Mouse (Mus musculus): ENCODE measurements around the gene Leng9.
A peak's percentile ranks its signal among the peaks of the same experiment; 100 is the strongest.

Leng9 gene

GRCm38 (mm10) chr7:4122783-4123182 lies 27.4 kb downstream of the Leng9 start:
- peak in 1 of 2 experiments; percentile 12 for DNase-seq

- DNase-seq, result peak in 1 of 2 experiments; percentile 18
Measured at GRCm38 (mm10) chr7:4122076-4122768, 28.0 kb downstream of the Leng9 start.

- DNase-seq, result peak in 1 of 2 experiments; percentile 35
Measured at GRCm38 (mm10) chr7:4119976-4120921, 29.9 kb downstream of the Leng9 start.

- DNase-seq, result peak; percentile 75 to 88
Measured at GRCm38 (mm10) chr7:4119344-4119902, 30.8 kb downstream of the Leng9 start, which contains the start of gene Ttyh1. Gene Ttyh1, plus strand, starts transcription at chr7:4119408.

- no peak for DNase-seq
Measured at GRCm38 (mm10) chr7:4117050-4117814, 32.9 kb downstream of the Leng9 start.

GRCm38 (mm10) chr7:4111766-4112165 lies 38.4 kb downstream of the Leng9 start:
- DNase-seq, result no peak

GRCm38 (mm10) chr7:4103411-4103810 lies 46.8 kb downstream of the Leng9 start:
- peak in 1 of 2 experiments; percentile 33 for DNase-seq

GRCm38 (mm10) chr7:4101144-4101543 lies 49.0 kb downstream of the Leng9 start:
- no peak for DNase-seq

GRCm38 (mm10) chr7:4098832-4099231 lies 51.3 kb downstream of the Leng9 start:
- no peak for DNase-seq

GRCm38 (mm10) chr7:4098301-4098700 lies 51.9 kb downstream of the Leng9 start:
- DNase-seq, result no peak

Data from cerebellum, adult 18-20 months (tissue).